Mouse (Mus musculus) E14TG2a.4 (cell line): ENCODE data around the gene Rad54l.

Experiments used
- H3K27me3 ChIP-seq: 2 replicates; pipeline ENCODE4 v1.6.1; 2014; ENCODE audit warnings: low read length, control low read depth; ENCODE audit not compliant: insufficient read depth
- H3K36me3 ChIP-seq: 2 replicates; pipeline ENCODE4 v1.6.1; 2014; ENCODE audit warnings: low read length, control low read depth; ENCODE audit not compliant: insufficient read depth
- H3K4me1 ChIP-seq: replicated peaks from 2 replicates; pipeline ENCODE4 v1.6.1; 2014; ENCODE audit warnings: low read depth, low read length, control low read depth
- H3K4me3 ChIP-seq: replicated peaks from 2 replicates; pipeline ENCODE4 v1.5.1; 2014; ENCODE audit warnings: mild to moderate bottlenecking, low read length
- H3K9me3 ChIP-seq: 2 replicates; pipeline ENCODE4 v1.6.1; 2014; ENCODE audit warnings: low read length, control low read depth
- CTCF ChIP-seq: conservative IDR thresholded peaks from 2 replicates; pipeline ENCODE4 v1.5.1; 2014; ENCODE audit warnings: low read length
- NANOG ChIP-seq: IDR thresholded peaks from 2 replicates; pipeline ENCODE4 v1.6.1; 2014; ENCODE audit warnings: borderline replicate concordance, low read length, mixed read lengths
- POU5F1 ChIP-seq: IDR thresholded peaks from 2 replicates; pipeline ENCODE4 v1.6.1; 2014; ENCODE audit warnings: low read length, borderline replicate concordance

Gene Rad54l

DNA sequence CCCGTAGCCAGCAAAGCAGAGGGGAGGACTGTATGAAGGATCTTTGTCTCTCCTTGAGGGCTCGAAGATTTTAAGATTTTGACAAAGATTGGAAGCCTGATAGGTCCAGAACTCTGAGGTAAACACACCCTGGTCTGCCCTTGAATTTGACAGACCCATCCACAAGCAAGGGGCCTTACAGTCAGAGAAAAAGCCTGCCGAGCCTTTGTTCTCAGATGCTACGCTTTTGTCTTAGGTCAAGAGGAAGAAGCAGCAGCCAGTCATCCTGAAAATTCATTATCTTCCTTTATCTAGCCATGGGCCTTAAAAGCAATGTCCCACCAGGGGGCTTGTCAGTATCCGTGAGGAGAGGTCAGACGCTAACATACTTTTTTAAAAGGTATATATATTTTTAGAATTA is 4.5 kb upstream of the Rad54l start:
- Histone ChIP-seq H3K4me1 (peaks cover 57% of the 10 kb centered on the region), H3K4me3 (no peak overlapping the region), H3K27me3 (no peaks in the 10 kb centered on the region), H3K36me3 (peaks cover 24% of the 10 kb centered on the region), H3K9me3 (no peaks in the 10 kb centered on the region)
- no peak for TF ChIP-seq CTCF
- no peak for TF ChIP-seq POU5F1
- peak; percentile 75 for TF ChIP-seq NANOG

DNA sequence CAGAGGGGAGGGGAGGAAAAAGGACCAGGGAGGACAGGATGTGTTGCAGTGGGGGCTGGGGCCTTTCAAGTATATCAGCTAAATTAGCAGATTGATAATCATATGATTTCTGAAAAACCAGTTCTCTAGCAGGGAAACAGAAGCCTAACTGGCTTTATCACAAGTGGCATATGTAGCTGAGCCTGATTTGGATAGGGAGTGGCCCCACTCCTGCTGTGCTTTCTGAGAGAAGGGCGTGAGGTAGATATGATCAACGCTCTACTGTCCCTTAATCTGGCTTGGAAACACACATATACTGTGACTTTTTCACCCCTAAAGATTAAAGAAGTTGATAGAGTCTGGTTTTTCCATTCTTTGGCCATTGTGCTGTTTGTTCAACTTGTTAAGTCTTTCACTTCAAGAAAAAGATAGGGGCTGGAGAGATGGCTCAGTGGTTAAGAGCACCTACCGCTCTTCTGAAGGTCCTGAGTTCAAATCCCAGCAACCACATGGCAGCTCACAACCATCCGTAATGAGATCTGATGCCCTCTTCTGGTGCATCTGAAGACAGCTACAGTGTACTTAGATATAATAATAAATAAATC is 2.4 kb upstream of the Rad54l start:
- H3K27me3 ChIP-seq: no peaks in the 10 kb centered on the region
- H3K36me3 ChIP-seq: peaks cover 20% of the 10 kb centered on the region
- H3K4me3 ChIP-seq: no peak overlapping the region
- no peak for TF ChIP-seq POU5F1
- no peak for TF ChIP-seq CTCF
- TF ChIP-seq NANOG: no peak
- H3K4me1 ChIP-seq: peaks cover 72% of the 10 kb centered on the region
- H3K9me3 ChIP-seq: no peaks in the 10 kb centered on the region

DNA sequence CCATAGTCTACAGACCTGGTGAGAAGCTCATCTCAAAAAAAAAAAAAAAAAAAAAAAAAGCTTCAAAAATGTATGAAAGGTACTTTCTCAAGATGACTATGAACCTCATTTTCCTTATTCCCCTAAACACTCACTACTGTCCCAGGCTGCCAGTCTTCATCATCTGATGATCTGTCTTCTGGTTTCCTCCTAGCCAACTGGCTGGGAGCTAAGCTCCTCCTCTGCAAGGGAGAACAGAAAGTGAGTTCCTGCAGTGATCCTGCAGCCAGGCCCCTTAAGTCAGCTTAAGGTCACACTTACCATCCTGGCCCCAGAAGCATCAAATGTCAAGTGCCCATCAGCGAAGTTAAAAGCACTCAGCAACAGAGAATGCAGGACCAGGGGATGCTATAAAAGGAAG is 728 bp downstream of the Rad54l start:
- no peaks in the 10 kb centered on the region for H3K27me3 ChIP-seq
- H3K4me1 ChIP-seq: peaks cover 60% of the 10 kb centered on the region
- peaks cover 39% of the 10 kb centered on the region for H3K36me3 ChIP-seq
- H3K9me3 ChIP-seq: no peaks in the 10 kb centered on the region
- TF ChIP-seq NANOG: no peak
- TF ChIP-seq POU5F1: no peak
- TF ChIP-seq CTCF: no peak
- H3K4me3 ChIP-seq: peak overlapping the region; percentile 94

DNA sequence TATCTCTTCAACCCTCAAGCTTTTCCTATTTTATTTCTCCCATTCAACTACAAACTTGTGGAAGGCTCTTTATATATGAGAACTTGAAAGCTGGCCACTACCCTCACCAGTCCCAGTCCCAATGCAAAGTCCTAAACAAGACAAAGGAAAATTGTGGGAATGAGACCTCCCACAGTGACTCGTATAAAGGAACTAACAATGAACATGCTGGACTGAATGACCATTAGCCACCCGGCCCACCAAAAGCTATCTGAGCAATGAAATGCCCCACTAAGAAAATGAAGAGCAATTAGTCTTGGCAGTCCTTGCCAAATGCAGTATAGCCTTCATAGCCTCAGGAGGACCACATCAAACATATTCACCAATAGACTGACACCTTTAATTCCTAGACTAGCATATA is 12.0 kb downstream of the Rad54l start:
- H3K4me3 ChIP-seq: no peak overlapping the region
- H3K9me3 ChIP-seq: no peaks in the 10 kb centered on the region
- no peaks in the 10 kb centered on the region for H3K27me3 ChIP-seq
- no peak for TF ChIP-seq POU5F1
- TF ChIP-seq NANOG: no peak
- TF ChIP-seq CTCF: no peak
- H3K36me3 ChIP-seq: peaks cover 91% of the 10 kb centered on the region
- H3K4me1 ChIP-seq: peaks cover 4% of the 10 kb centered on the region; the same call in 1 of the 2 replicates

DNA sequence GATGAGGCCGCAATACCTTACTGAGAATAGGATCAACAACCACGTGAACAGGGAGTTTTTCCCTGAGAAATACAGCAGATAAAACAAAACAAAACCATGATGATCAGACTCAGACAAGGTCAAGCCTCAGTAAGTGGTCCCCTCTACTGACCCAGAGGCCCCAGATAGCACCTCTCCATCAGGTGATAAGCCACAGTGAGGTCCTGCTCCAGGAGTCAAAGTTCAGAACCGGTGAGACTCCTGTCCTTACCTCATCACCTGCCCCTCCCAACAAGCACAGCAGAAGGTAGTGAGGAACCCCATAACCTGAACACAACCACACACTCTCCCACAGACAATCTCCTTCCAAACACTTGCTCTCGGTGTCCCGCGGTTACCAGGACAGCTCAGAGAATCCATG is 12.8 kb downstream of the Rad54l start:
- H3K36me3 ChIP-seq: peaks cover 91% of the 10 kb centered on the region
- TF ChIP-seq NANOG: no peak
- no peak for TF ChIP-seq CTCF
- TF ChIP-seq POU5F1: no peak
- H3K9me3 ChIP-seq: no peaks in the 10 kb centered on the region
- no peak overlapping the region for H3K4me3 ChIP-seq
- peaks cover 4% of the 10 kb centered on the region; the same call in 1 of the 2 replicates for H3K4me1 ChIP-seq
- H3K27me3 ChIP-seq: no peaks in the 10 kb centered on the region

DNA sequence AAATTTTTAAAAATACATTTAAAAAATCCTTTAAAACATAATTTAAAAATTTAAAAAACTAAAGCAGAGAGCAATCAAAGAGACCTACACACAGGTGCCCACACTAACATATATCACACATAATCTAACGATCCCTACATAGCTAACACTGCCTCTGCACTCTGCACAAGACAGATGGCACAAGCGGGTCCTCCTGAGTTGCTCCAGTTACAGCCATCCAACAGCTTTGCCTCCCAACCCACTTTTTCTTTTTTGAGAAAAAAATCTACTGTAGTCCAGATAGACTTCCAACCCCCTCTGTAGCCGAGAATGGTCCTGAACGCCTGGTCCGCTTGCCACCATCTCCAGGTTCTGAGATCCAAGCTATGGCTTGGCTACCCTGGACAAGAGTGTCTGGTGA is 18.2 kb downstream of the Rad54l start:
- Histone ChIP-seq H3K27me3 (no peaks in the 10 kb centered on the region), H3K4me3 (no peak overlapping the region), H3K36me3 (peaks cover 94% of the 10 kb centered on the region), H3K9me3 (no peaks in the 10 kb centered on the region), H3K4me1 (no peaks in the 10 kb centered on the region)
- TF ChIP-seq NANOG: no peak
- no peak for TF ChIP-seq POU5F1
- TF ChIP-seq CTCF: no peak

DNA sequence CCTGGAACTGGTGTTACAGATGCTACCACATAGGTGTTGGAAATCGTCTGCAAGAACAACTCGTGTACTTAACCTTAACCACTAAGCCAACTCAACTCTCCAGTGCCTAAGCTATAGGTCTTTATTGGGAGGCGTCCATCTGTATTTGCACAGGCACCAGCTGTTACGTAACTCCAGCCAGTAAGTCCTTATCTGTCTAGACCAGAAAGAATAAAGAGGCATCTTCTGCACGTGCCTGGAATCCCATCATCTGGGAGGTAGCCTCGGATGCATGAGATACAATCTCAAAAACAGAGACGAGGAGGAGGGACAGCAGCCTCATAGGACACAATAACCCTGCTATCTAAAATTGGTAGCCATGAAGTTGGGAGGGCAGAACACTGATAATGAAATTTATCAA is 22.5 kb downstream of the Rad54l start:
- TF ChIP-seq CTCF (no peak), NANOG (no peak), POU5F1 (no peak)
- Histone ChIP-seq H3K4me1 (no peaks in the 10 kb centered on the region), H3K27me3 (no peaks in the 10 kb centered on the region), H3K9me3 (no peaks in the 10 kb centered on the region), H3K4me3 (no peak overlapping the region), H3K36me3 (peaks cover 100% of the 10 kb centered on the region)

DNA sequence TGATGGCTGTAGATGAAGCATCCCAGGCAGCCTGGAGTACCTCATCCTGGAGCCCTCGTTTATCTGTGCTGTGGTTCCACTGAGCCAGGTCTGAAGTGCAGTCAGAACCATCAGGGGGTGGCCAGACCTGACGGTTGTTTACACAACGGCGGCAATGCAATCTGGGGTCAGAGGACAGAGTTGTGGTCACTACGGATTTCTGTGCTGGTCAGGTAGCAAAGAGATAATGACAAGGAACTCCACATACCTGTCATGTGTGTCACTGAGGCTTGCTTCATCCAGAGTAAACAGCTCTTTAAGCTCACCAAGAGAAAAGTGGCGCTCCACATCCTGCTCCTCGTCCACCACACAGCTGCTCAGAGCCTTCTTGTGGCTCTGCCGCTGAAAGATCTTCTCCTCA is 26.3 kb downstream of the Rad54l start:
- Histone ChIP-seq H3K27me3 (no peaks in the 10 kb centered on the region), H3K4me3 (no peak overlapping the region), H3K4me1 (no peaks in the 10 kb centered on the region), H3K9me3 (no peaks in the 10 kb centered on the region), H3K36me3 (peaks cover 99% of the 10 kb centered on the region)
- no peak for TF ChIP-seq CTCF
- TF ChIP-seq NANOG: no peak
- no peak for TF ChIP-seq POU5F1

DNA sequence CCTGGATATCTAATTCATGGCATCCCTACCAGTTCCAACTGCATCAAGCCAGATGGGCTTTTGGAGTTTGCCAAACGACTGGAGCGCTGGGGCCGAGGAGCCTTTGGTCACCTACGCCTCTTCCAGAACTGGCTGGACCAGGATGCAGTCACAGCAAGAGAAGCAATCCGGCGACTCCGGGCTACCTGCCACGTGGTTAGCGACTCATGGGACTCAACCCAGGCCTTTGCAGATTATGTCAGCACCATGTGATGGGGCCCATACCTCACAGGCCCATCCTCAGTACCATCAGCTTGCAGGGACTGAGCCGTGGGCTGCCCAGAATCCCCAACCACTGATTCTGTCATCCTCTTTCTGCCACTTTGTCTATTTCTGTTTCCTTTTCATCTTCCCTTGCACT is 27.2 kb downstream of the Rad54l start:
- no peaks in the 10 kb centered on the region for H3K9me3 ChIP-seq
- H3K27me3 ChIP-seq: no peaks in the 10 kb centered on the region
- TF ChIP-seq POU5F1: no peak
- TF ChIP-seq CTCF: no peak
- TF ChIP-seq NANOG: no peak
- H3K4me1 ChIP-seq: no peaks in the 10 kb centered on the region
- H3K4me3 ChIP-seq: no peak overlapping the region
- H3K36me3 ChIP-seq: peaks cover 99% of the 10 kb centered on the region
